Mouse (Mus musculus): Measurements from ENCODE around the gene Tmem267. TPM values are rescaled to one million over a fixed set of nuclear protein-coding genes. Genes with fewer than 3 reads are reported as not detected.

Tmem267 gene
- 0.04 and 0.11 TPM in 2 replicates for polyA plus RNA-seq (2012)

- peaks cover 2% of the 10 kb centered on the region for H3K27me3 ChIP-seq (ENCODE audit: control insufficient read depth)
- no peak for TF ChIP-seq TAL1 (IDR thresholded peaks at IDR 0.05; ENCODE audit: low read length)
- no peak for TF ChIP-seq GATA1 (IDR thresholded peaks at IDR 0.05; ENCODE audit: low read length)
- peaks cover 7% of the 10 kb centered on the region for H3K9me3 ChIP-seq (ENCODE audit: control insufficient read depth, low read length)
- H3K36me3 ChIP-seq (ENCODE audit: control insufficient read depth): peaks cover 25% of the 10 kb centered on the region
- peak within 1 kb of the TSS; percentile 87 for H3K4me3 ChIP-seq (replicated peaks)
- H3K4me1 ChIP-seq (ENCODE audit: control insufficient read depth): peaks cover 12% of the 10 kb centered on the region
Observed at GRCm38 (mm10) chr13:119487880-119488580, at the start of gene Tmem267, which contains the start of gene 3110070M22Rik. Tmem267 (plus strand) TSS chr13:119488039. 3110070M22Rik (minus strand) TSS chr13:119488383.

DNA sequence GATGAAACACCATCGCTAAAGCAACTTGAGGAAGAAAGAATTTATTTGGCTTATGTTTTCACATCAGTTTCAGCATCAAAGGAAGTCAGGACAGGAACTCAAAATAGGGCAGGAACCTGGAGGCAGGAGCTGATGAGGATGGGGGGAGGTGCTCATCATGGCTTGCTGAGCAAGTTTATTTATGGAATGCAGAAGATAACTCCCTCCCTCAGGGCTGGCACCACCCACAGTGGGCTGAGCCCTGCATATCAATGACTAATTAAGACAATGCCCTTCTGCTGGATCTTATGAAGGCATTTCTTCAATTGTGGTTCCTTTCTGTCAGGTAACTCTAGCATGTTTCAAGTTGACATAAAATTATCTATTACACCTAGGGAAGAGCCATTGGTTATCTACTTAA lies 45.6 kb upstream of the Tmem267 start:
- no peaks in the 10 kb centered on the region for H3K27me3 ChIP-seq (ENCODE audit: control insufficient read depth)
- H3K4me1 ChIP-seq (ENCODE audit: control insufficient read depth): peaks cover 5% of the 10 kb centered on the region
- TF ChIP-seq TAL1 (IDR thresholded peaks at IDR 0.05; ENCODE audit: low read length) (no peak), GATA1 (IDR thresholded peaks at IDR 0.05; ENCODE audit: low read length) (no peak)
- no peak overlapping the region for H3K4me3 ChIP-seq (replicated peaks)
- peaks cover 63% of the 10 kb centered on the region for H3K36me3 ChIP-seq (ENCODE audit: control insufficient read depth)
- no peaks in the 10 kb centered on the region for H3K9me3 ChIP-seq (ENCODE audit: control insufficient read depth, low read length)

DNA sequence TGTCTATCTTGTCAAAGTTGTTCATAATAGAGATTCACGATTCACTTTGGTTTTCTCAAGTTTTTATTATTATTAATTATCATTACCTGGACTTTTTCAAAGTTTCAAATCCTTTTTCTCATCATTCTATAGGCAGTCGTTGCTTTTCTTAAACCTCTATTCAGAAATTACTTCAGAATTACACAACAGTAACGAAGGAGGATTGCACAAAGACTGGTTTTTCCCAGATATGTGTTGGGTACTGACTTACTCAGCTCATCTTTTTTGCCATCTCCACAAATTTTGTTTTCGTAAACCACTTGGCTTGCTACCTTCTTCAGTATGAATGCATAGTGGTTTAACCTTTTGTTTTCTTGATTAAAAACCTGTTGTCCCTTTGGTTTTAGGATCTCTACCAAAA lies 34.3 kb upstream of the Tmem267 start:
- peaks cover 60% of the 10 kb centered on the region for H3K36me3 ChIP-seq (ENCODE audit: control insufficient read depth)
- H3K4me1 ChIP-seq (ENCODE audit: control insufficient read depth): no peaks in the 10 kb centered on the region
- TF ChIP-seq TAL1 (IDR thresholded peaks at IDR 0.05; ENCODE audit: low read length) (no peak), GATA1 (IDR thresholded peaks at IDR 0.05; ENCODE audit: low read length) (no peak)
- H3K9me3 ChIP-seq (ENCODE audit: control insufficient read depth, low read length): no peaks in the 10 kb centered on the region; the same call in 1 of the 2 replicates
- no peak overlapping the region for H3K4me3 ChIP-seq (replicated peaks)
- H3K27me3 ChIP-seq (ENCODE audit: control insufficient read depth): no peaks in the 10 kb centered on the region

GRCm38 (mm10) chr13:119455082-119455481 lies 32.8 kb upstream of the Tmem267 start:
- no peaks in the 10 kb centered on the region for H3K4me1 ChIP-seq (ENCODE audit: control insufficient read depth)
- H3K36me3 ChIP-seq (ENCODE audit: control insufficient read depth): peaks cover 60% of the 10 kb centered on the region
- TF ChIP-seq GATA1 (IDR thresholded peaks at IDR 0.05; ENCODE audit: low read length) (0 out of 2 replicates have a peak, but pooled peaks have one; percentile 49), TAL1 (IDR thresholded peaks at IDR 0.05; ENCODE audit: low read length) (no peak; the same call in 2 of the 3 replicates)
- H3K27me3 ChIP-seq (ENCODE audit: control insufficient read depth): no peaks in the 10 kb centered on the region
- H3K4me3 ChIP-seq (replicated peaks): no peak overlapping the region
- no peaks in the 10 kb centered on the region; the same call in 1 of the 2 replicates for H3K9me3 ChIP-seq (ENCODE audit: control insufficient read depth, low read length)

GRCm38 (mm10) chr13:119456342-119456741 lies 31.5 kb upstream of the Tmem267 start:
- Histone ChIP-seq H3K9me3 (ENCODE audit: control insufficient read depth, low read length) (no peaks in the 10 kb centered on the region), H3K27me3 (ENCODE audit: control insufficient read depth) (no peaks in the 10 kb centered on the region), H3K4me1 (ENCODE audit: control insufficient read depth) (no peaks in the 10 kb centered on the region), H3K36me3 (ENCODE audit: control insufficient read depth) (peaks cover 48% of the 10 kb centered on the region), H3K4me3 (replicated peaks) (no peak overlapping the region)
- TF ChIP-seq TAL1 (IDR thresholded peaks at IDR 0.05; ENCODE audit: low read length) (no peak), GATA1 (IDR thresholded peaks at IDR 0.05; ENCODE audit: low read length) (no peak)

DNA sequence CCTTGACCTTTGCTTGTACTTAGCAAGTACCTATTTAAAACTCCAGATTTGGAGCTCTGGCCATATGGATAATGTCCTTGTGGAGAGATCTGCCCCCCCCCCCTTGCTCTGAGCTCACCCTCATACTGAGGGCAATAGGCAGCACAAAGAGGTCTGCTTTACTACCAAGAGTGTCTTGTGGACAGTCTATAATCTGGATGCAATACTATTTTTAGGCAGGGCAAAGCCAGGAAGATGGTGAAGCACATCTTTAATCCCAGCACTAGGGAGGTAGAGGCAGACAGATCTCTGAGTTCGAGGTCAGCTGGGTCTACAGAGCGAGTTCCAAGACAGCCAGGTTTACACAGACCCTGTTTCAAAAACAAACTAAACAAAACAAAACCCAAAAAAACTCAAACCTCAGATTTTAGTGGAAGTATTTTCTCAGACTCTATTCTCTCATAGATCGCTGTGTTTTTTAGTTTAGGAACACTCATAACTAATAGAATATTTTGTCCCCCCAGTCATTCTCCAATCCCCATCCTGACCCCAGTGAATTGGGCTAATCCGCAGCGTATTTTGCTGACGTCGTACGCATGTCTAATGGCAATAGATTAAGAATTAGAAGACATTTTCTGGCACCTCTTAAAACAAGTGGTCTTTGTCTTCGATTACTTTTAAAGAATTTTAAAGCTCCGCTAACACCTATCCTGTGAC lies 25.8 kb upstream of the Tmem267 start:
- TF ChIP-seq GATA1 (IDR thresholded peaks at IDR 0.05; ENCODE audit: low read length) (no peak), TAL1 (IDR thresholded peaks at IDR 0.05; ENCODE audit: low read length) (no peak)
- H3K4me1 ChIP-seq (ENCODE audit: control insufficient read depth): peaks cover 26% of the 10 kb centered on the region
- no peaks in the 10 kb centered on the region for H3K27me3 ChIP-seq (ENCODE audit: control insufficient read depth)
- H3K36me3 ChIP-seq (ENCODE audit: control insufficient read depth): peaks cover 37% of the 10 kb centered on the region
- peak overlapping the region; percentile 84 for H3K4me3 ChIP-seq (replicated peaks)
- no peaks in the 10 kb centered on the region for H3K9me3 ChIP-seq (ENCODE audit: control insufficient read depth, low read length)

DNA sequence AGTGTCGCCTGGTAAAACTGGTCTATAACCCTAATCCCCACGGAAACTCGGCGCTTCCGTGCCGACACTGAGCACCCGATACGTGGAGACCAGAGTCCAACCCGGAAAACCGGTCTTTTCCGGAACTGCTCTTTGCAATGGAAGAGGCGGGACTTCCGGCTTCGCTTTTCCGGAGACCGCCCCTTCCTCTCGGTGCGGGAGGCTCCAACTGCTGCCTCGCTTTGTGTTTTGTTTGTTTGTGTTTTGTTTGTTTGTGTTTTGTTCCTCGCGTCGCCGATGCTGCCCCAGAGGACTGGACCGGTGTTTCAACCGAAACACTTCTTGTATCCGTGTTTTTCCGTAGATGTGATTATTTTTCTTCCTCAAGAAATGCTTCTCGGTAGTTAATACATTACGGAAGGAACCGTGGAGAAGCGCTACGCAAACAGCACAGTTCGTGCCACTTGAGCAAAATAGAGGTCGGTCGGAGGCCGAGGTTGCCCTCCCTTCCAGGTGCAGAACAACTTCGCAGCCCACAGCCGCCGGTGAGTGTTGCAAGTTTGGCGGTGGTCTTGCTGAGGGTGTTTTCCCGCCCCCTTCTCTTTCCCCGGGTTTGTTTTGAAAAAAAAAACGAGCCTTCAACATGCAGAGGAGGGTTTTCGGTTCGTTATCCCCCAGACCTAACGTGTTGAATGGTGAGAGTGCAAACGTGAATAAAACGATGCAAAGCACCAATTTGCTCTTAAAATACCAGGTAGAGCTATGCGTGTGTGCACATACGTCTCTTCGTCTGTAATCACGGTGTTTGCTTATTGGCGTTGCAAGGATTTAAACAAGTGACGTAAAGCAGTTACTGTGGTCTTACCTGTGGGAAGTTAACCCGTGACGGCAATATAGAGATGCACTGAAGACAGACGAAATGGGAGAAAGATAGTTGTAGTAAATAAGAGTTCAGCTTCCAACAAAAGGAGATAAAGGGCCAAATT lies 25.0 kb upstream of the Tmem267 start, which contains the start of gene 4833420G17Rik:
Gene 4833420G17Rik, plus strand, starts transcription at position 173 of the 965 bp plus-strand sequence.
- TF ChIP-seq TAL1 (IDR thresholded peaks at IDR 0.05; ENCODE audit: low read length): no peak
- no peak for TF ChIP-seq GATA1 (IDR thresholded peaks at IDR 0.05; ENCODE audit: low read length)
- Histone ChIP-seq H3K4me3 (replicated peaks) (peak within 1 kb of the TSS; percentile 84), H3K36me3 (ENCODE audit: control insufficient read depth) (peaks cover 42% of the 10 kb centered on the region), H3K9me3 (ENCODE audit: control insufficient read depth, low read length) (no peaks in the 10 kb centered on the region), H3K27me3 (ENCODE audit: control insufficient read depth) (no peaks in the 10 kb centered on the region), H3K4me1 (ENCODE audit: control insufficient read depth) (peaks cover 26% of the 10 kb centered on the region)

- H3K4me3 ChIP-seq (replicated peaks): no peak overlapping the region
- no peaks in the 10 kb centered on the region for H3K4me1 ChIP-seq (ENCODE audit: control insufficient read depth)
- no peaks in the 10 kb centered on the region for H3K27me3 ChIP-seq (ENCODE audit: control insufficient read depth)
- H3K9me3 ChIP-seq (ENCODE audit: control insufficient read depth, low read length): no peaks in the 10 kb centered on the region
- H3K36me3 ChIP-seq (ENCODE audit: control insufficient read depth): peaks cover 88% of the 10 kb centered on the region
- TF ChIP-seq GATA1 (IDR thresholded peaks at IDR 0.05; ENCODE audit: low read length): no peak
- no peak for TF ChIP-seq TAL1 (IDR thresholded peaks at IDR 0.05; ENCODE audit: low read length)
Observed at GRCm38 (mm10) chr13:119476631-119477030, 11.2 kb upstream of the Tmem267 start.
